Mouse (Mus musculus) frontal cortex, postnatal 14 days (tissue): ENCODE data around the gene 2810408A11Rik.

Experiments
- DNase-seq, 2 experiments: peaks; one replicate each; pipeline ENCODE4 v3.0.0; 2022; ENCODE audit warnings: low spot score in 2 of 2

The 2810408A11Rik gene

DNA sequence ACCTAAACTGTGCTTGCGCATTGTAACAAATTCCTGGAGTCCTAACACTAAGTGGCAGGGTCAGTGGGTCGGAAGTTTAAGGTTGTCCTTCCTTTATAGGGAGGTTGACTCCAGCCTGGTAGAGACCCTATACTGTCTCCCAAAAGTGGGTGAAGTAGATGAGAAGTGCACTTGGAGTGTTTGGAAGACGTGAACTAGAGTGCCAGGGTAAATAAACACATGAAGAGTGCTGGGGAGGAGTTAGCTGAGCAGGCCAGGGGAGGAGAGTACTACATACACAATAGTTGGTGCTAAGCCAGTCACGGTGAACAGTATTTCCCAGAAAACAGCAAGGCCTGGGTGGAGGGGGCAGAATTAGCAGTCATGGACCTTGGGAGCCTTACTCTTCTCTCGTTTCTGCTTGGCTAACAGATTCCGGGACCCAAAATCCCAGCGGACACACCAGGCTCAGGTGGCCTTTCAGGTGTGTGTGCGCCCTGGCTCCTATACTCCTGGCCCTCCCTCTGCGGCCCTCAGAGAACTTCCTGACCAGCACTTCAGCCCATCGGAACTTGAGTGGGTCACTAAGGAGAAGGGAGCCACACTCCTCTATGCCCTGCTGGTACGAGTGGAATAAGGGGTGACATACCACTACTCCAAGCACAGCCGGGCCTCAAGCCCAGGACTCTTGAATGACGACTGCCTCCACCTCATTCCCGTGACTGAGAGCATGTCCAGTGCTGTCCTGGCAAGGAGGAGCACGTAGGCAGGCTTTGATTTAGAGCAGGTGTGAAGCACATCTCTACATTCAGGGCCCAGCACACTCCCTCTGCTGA is 12.1 kb upstream of the 2810408A11Rik start:
- DNase-seq, result no peak

DNA sequence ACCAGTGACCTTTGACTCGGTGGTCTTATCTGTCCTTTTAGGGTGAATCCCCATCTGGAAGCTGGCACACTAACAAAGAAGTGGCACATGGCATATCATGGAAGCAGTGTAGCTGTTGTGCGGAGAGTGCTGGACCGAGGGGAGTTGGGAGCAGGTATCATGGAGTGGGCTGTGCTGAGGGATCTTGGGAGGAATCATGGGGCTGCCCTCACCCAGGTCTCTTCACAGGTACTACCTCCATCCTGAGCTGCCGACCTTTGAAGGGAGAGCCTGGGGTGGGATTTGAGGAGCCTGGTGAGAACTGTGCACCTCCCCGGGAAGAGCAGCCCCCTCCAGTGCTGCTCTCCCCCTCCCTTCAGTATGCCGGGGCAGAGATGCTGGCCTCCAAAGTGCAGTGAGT is 10.9 kb upstream of the 2810408A11Rik start:
- no peak for DNase-seq

DNA sequence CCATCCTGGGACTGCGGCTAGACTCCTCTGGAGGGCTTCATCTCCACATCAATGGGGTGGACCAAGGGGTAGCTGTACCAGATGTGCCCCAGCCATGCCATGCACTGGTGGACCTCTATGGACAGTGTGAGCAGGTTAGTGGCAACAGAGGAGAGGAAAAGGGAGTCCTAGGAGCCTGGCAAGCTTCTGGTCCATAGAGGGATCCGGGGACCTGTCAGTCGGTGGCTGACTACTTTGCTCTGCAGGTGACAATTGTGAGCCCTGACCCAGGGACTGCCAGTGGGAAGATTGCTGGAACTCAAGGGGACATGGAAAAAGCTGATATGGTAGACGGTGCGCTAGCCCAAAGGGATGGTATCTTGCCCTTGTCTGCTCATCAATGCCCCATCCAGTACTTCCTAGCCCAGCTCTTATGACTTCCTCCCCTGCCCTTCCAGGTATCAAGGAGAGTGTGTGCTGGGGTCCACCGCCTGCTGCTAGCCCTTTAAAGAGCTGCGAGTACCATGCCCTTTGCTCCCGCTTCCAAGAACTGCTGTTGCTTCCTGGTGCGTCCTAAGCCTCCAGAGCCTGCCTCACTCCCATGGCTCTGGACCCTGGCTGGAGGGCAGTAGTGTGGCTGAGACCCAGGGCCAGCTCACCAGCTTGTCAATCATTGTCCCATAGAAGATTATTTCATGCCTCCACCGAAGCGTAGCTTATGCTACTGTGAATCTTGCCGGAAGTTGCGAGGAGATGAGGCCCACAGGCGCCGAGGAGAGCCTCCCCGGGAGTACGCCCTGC is 10.2 kb upstream of the 2810408A11Rik start:
- no peak for DNase-seq

DNA sequence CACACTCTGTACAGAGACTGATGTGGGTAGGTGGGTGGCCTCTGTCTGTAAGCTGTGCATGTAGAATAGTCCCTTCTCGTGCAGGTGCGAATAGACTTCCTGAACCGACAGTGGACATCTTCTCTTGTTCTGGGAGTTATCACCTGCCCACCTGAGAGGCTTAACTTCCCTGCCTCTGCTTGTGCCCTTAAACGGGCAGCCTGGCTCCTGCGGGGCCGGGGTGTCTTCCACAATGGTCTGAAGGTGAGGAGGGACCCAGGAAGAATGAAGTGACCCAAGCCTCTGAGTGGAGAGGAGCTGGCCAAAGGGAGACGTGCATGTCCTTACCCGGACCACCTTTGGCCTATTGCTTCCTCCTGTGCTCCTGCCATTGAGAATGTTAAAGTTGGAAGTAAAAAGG is 9.4 kb upstream of the 2810408A11Rik start:
- no peak for DNase-seq

GRCm38 (mm10) chr11:69909174-69909573 is 8.4 kb upstream of the 2810408A11Rik start:
- no peak for DNase-seq

DNA sequence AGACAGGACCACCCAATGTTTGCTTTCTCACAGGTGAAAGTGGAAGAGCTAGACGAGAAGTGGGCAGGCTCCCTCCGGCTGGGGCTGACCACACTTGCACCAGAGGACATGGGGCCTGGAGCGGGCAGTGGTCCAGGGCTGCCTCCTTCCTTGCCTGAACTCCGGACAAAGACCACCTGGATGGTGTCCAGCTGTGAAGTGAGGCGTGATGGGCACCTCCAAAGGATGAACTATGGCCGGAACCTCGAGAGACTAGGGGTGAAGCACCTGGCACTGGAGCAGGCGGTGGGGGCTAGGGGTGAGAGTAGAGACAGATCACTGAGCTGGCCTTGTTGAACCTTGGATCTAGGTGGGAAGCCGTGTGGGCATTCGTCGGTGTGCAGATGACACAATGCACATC is 7.9 kb upstream of the 2810408A11Rik start:
- no peak for DNase-seq

- DNase-seq, result no peak
Observed at GRCm38 (mm10) chr11:69904311-69904710, 3.5 kb upstream of the 2810408A11Rik start.

- no peak for DNase-seq
Observed at GRCm38 (mm10) chr11:69902972-69903371, 2.2 kb upstream of the 2810408A11Rik start.

DNA sequence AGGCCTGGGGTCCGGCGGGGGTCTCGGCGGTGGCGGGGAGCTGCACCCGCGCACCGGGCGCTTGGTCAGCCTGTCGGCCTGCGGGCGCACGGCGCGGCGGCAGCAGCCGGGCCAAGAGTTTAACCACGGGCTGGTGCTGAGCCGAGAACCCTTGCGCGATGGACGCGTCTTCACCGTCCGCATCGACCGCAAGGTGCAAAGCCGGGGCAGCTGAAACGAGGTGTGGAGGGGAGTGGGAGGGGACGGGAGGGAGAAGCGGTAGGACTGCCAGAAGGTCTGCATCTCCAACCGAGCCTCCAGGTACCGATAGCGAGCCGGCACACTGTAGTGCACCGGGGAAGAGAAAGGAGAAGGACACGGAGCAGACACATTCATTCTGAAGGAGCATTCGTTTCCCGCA is 1.2 kb upstream of the 2810408A11Rik start:
- DNase-seq, result no peak

- DNase-seq, result peak; percentile 95 to 97
Observed at GRCm38 (mm10) chr11:69901406-69901846, 639 bp upstream of the 2810408A11Rik start.

DNA sequence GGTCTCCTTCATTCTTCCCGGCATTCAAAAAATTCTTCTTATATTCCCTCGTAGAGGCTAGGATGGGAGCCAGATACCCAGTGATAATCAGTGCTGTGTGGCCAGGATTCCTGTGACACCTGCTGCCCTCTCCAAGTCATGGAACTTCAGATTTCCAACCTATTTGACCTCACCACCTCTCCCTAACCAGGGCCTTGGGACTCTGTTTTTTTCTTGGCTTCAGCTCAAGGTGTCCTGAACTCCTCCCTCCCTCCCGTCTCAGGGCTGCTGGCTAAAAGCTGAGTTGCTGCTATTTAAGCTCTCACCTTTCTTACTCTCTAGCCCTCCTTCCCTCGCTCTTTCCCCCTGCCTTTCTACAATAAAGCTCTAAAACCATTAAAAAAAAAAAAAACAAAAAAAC is 917 bp downstream of the 2810408A11Rik start:
- DNase-seq, result no peak

DNA sequence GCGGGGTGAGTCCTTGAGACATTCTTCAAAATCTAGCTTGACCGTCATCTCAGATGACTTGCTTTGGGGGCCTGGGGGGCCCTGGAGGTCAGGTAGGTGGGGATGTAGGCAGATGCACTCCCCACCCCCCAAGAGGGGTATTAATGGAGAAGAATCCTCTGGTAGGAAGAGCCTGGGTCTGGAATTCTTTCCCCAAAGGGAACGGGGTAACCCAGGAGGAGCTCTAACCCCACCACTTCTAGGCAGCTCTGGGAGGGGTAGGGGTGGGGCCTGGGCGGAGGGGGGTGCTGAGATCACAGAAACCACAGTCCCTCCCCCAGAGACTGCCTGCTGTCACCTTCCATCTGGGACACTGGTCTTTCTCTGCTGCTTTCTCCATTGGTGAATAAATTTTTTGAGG is 5.5 kb downstream of the 2810408A11Rik start, which contains the start of gene Acap1:
Acap1 (minus strand) TSS at position 249 of the 400 bp plus-strand sequence.
- DNase-seq, result no peak

DNA sequence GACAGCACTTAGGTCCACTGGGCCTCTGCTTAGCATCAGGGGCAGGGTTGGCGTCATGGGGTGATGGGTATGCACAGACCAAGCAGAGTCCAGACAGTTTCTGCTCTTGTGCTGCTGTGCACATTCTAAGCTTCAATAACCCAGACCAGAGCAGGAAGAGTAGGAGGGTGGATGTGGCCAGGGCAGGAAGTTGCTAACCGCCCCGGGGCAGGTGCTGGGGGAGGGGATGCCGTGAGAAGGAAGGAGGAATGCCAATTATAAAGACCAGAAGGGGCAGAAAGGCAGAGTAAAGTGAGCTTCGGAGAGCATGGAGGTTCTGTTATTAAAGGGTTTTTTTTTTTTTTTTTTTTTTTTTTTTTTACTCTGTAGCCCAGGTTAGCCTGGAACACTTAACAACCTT is 6.1 kb downstream of the 2810408A11Rik start:
- DNase-seq, result no peak

DNA sequence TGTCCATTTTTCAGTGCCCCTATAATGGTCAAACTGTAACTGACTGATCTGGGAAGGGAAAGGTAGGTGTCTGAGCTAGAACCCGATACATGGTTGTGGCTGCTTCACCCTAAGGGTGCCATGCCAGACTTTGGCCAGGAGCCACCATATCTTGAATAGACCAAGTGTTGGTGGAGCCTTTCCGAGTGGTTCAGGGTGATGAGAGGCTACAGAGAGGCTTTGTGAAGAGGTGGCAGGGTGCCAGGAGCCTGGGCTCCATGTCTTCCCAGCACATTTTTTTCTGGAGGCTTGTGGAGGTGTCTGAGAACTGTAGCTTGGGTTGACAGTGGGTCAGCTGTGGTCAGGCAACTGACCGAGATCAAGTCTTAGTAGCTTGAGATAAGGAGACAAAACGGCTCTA is 9.3 kb downstream of the 2810408A11Rik start:
- DNase-seq, result no peak

DNA sequence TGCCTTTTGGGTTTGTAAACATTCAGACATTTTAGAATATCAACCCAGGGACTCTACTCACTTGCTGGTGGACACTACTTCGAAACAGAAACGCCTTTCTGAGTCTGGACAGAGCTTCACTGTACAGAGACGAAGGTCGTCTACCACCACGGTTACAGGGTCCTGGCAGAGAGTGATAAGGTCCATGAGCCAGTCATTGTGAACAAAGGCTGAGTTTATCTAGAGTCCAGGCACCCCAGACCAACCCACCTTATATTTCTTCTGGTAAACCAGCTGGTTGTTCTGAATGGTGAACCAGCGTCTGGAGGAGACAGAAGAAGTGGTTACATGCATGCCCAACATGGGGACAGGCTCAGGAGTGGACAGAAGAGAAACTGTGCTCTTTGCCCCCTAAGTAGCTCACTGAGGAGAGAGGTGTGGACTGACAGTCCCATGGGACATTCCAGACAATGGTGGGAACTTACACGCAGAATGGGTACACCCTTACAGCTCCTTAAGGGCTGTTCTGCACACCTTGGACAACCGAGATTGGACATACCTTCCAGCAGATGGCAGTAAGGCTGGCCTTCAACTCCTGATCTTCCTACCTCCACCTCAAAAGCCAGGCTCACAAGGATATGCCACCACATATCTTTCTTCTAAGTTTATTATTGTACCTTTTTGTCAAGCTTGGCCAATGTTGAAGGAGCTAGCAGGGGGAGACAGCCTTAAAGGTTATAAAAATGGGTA is 13.7 kb downstream of the 2810408A11Rik start:
- DNase-seq, result no peak

GRCm38 (mm10) chr11:69884663-69885062 is 16.1 kb downstream of the 2810408A11Rik start:
- no peak for DNase-seq

DNA sequence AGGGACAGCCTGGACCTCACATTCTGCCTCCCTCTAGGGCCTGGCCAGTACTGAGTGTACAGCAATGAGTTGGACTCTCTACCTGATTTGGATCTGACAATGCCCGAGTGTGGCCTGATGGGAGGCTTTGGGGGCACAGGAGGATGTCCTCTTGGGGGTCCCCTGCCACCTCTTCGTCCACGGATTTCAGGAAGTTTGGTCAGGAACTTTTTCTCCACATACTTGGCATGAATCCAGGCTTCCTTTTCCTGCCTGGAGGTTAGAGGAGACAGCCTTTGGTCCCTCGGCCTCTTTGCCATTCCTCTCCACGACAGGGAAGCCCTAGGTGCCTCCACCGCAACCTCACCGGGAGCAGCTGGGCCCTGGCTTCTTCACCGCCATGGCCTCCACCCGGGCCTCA is 16.5 kb downstream of the 2810408A11Rik start:
- no peak for DNase-seq

DNA sequence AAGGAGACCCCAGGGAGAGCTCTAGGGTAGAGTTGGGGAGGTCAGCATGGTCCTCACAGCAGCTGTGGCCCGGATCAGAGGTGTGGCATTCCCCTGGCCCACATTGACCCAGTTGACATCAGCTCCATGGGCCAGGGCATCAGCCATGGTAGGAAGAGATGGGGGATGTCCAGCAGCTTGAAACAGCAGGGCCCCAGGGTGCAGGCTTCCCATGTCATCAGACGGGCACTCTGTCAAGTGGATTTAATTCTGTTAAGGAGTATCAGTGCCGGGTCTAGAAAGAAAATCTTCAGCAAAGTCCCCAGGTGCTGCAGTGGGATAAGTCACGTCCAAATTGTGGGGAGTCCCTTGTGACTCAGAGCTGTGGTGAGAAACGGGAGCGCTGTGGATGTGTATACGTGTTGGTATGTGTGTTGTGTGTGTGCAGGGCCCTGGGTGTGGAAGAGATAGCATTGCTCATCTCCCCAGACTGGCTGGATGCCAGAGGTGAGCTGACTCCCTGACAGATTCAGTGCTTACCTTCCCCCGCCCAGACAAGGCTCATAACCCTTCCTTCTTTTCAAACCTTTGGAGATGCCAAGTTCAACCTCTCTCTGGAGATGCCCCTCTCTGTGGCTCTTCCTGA is 17.1 kb downstream of the 2810408A11Rik start:
- no peak for DNase-seq

GRCm38 (mm10) chr11:69883066-69883465 is 17.7 kb downstream of the 2810408A11Rik start:
- no peak for DNase-seq

GRCm38 (mm10) chr11:69881787-69882670 is 18.8 kb downstream of the 2810408A11Rik start:
- DNase-seq, result no peak
